Mouse (Mus musculus): ENCODE measurements at regions not wholly inside any gene's neighbourhood (a gene's known extent, or its start where the extent isn't known, plus 50 kb on each side); places are given as distances from the start of the nearest gene placed in this dataset.

DNA sequence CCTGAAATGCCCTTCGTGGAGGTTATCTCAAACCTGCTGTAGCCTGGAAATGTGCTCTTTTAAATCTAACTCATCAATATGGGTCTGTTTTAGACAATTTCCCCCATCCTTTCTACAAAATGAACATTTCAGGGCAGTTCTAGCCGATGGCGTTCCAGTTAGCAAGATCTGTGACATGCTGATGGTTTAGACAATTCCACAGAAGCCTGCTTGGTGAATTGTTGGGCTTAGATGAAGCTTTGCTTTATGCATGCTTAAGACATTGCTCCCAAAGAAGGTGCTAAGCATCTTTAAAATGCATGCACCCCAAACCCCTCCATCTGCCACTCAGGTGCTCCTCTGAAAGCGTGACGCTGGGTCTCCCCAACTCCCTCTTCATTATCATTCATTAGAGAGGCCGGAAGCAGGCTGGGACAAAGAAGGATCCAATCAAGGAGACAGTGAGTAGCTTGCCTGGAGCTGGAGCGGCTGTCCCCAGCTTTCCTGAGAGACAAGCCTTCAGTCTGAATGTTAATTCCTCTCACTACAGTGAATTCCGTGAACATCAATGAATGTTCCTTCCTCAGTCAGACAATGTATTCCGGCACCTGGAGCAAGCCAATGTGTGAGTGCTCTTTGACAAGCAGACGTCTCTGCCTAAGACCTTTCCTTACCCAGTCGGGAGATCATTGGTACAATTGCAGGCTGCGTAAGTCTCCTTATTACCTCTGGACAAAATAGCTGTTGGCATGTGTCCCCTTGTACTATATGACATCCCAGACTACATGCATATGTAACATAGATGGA is 127.0 kb upstream of the Sgk1 start:
- no peak for TF ChIP-seq CTCF (conservative IDR thresholded peaks at IDR 0.05; ENCODE audit: low read length)
- TF ChIP-seq NANOG (IDR thresholded peaks at IDR 0.05; ENCODE audit: borderline replicate concordance, low read length): no peak
